Comparison of ENCODE assay signal across 8 mouse cellular contexts in the genomic region with DNA sequence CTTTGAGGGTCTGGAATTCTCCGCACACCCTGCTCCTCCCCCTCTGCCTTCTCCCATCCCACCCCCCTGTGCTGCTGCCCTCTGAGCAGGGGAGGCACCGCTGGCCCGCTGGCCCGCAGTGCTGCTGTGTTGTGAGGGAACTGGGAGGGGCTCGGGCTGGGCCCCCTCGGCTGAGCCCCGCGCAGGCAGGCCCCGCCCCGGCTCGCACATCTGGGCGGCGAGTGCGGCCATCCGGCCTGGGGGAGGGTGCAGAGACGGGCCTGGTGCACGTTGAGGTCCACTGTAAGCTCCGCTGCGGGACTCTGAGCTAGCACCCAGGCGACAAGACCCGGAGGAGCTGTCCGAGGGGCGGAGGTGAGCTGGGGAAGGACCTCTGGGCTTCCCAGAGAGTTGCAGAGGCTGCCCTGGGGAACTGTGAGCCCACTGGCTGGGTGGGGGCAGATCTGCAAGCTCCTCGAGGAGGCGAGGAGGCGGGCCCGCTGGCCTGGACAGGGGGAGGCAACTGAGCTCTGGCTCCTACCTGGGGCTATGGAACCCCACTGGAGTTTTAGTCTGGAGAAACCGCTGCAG. TPM values are rescaled to one million over a fixed set of nuclear protein-coding genes. Genes with fewer than 3 reads are reported as not detected.
DNase-seq lines count a peak whose midpoint lies in the region; ATAC-seq and TF ChIP-seq lines count a peak whose summit lies in the region.

A gene (plus strand): TSS at position 120 of the 570 bp plus-strand sequence.

- WGBS in embryonic facial prominence, embryonic 10.5 days: under 1% methylated on average over 28 of the region's 28 CpGs
- WGBS in kidney, adult 2 months: 5% methylated on average over 28 of the region's 28 CpGs
- WGBS in lung, embryonic 16.5 days: under 1% methylated on average over 27 of the region's 28 CpGs

- no peaks in the 10 kb centered on the region for H3K9me3 ChIP-seq in embryonic facial prominence, embryonic 10.5 days
- no peaks in the 10 kb centered on the region for H3K9me3 ChIP-seq in lung, embryonic 16.5 days (ENCODE audit: control insufficient read depth, low read length)

- peak; percentile 39 for DNase-seq in adipocyte (ENCODE audit: low spot score)
- DNase-seq in embryonic facial prominence, embryonic 10.5 days (ENCODE audit: low spot score): peak; percentile 91
- DNase-seq in heart, adult 9 months (ENCODE audit: low spot score in 2 of 2): peak; percentile 75 to 86
- DNase-seq in kidney, adult 2 months: peak; percentile 62
- DNase-seq in retina, embryonic 14.5 days (ENCODE audit: low spot score): peak; percentile 51
- DNase-seq in cerebellum, postnatal 4 days (ENCODE audit: low spot score in 2 of 2): no peak
- no peak for DNase-seq in left cerebral cortex, adult 8-10 months (ENCODE audit: low spot score in 2 of 2)

- peaks cover 21% of the 10 kb centered on the region for H3K27me3 ChIP-seq in embryonic facial prominence, embryonic 10.5 days (replicated peaks; ENCODE audit: low read depth, poor library complexity, severe bottlenecking)
- H3K27me3 ChIP-seq in kidney, adult 2 months (replicated peaks; ENCODE audit: control insufficient read depth, insufficient read depth, low read length): no peaks in the 10 kb centered on the region
- H3K27me3 ChIP-seq in lung, embryonic 16.5 days (ENCODE audit: control insufficient read depth, insufficient read depth, low read depth, low read length): no peaks in the 10 kb centered on the region

- H3K36me3 ChIP-seq in embryonic facial prominence, embryonic 10.5 days (replicated peaks): peaks cover 9% of the 10 kb centered on the region; the same call in 1 of the 2 replicates
- H3K36me3 ChIP-seq in kidney, adult 2 months (ENCODE audit: control insufficient read depth, insufficient read depth, low read length): no peaks in the 10 kb centered on the region
- H3K36me3 ChIP-seq in lung, embryonic 16.5 days (ENCODE audit: control insufficient read depth, insufficient read depth, low read length): no peaks in the 10 kb centered on the region

- peak within 1 kb of the TSS; percentile 77 for H3K9ac ChIP-seq in lung, embryonic 16.5 days (ENCODE audit: low read length)

- no peak for TF ChIP-seq POLR2A in kidney, adult 2 months (IDR thresholded peaks at IDR 0.05; ENCODE audit: low read depth, low read length)

- H3K4me3 ChIP-seq in embryonic facial prominence, embryonic 10.5 days: peak within 1 kb of the TSS; percentile 75
- peak within 1 kb of the TSS; percentile 60 for H3K4me3 ChIP-seq in kidney, adult 2 months (ENCODE audit: insufficient read depth, low read depth, low read length)
- peak within 1 kb of the TSS; percentile 56 for H3K4me3 ChIP-seq in lung, embryonic 16.5 days (ENCODE audit: low read length)

- peaks cover 43% of the 10 kb centered on the region for H3K4me1 ChIP-seq in embryonic facial prominence, embryonic 10.5 days
- H3K4me1 ChIP-seq in kidney, adult 2 months (ENCODE audit: control insufficient read depth, insufficient read depth, low read length): no peaks in the 10 kb centered on the region; the same call in 1 of the 2 replicates
- peaks cover 8% of the 10 kb centered on the region; the same call in 1 of the 2 replicates for H3K4me1 ChIP-seq in lung, embryonic 16.5 days (replicated peaks; ENCODE audit: control insufficient read depth, insufficient read depth, low read length)

- ATAC-seq in lung, embryonic 16.5 days (ENCODE audit: low read depth): peak; percentile 97

- H3K27ac ChIP-seq in embryonic facial prominence, embryonic 10.5 days (replicated peaks): peak within 1 kb of the TSS; percentile 96
- 0 out of 2 replicates have a peak within 1 kb of the TSS, but pooled peaks have one; percentile 22 for H3K27ac ChIP-seq in kidney, adult 2 months (ENCODE audit: insufficient read depth, low read depth, low read length)
- peak within 1 kb of the TSS; percentile 42 for H3K27ac ChIP-seq in lung, embryonic 16.5 days (ENCODE audit: low read length)

- H3K4me2 ChIP-seq in lung, embryonic 16.5 days (ENCODE audit: low read depth, low read length): peak within 1 kb of the TSS; percentile 70

- no peak for TF ChIP-seq CTCF in kidney, adult 2 months (conservative IDR thresholded peaks at IDR 0.05; ENCODE audit: insufficient read depth, insufficient read length, low read depth, low read length)

RNA-seq across cellular contexts. Expression of the gene that starts here (rescaled TPM):
- 9.7 and 14.1 TPM in 2 replicates for polyA plus RNA-seq in embryonic facial prominence, embryonic 10.5 days (2016; fragmentation: Nextera tagmentation; extraction: Ambion mirVana)
- polyA plus RNA-seq in kidney, adult 2 months (2012; rRNA removed): 7.8 and 8.4 TPM in 2 replicates
- 16.0 and 17.2 TPM in 2 replicates for polyA plus RNA-seq in lung, embryonic 16.5 days (2015; fragmentation: Nextera tagmentation; extraction: Ambion mirVana)
- total RNA-seq in left cerebral cortex, adult 8-10 months (2022): 1 to 10 TPM; 5.9 to 8.9 (median 8.3) TPM

Comparison
In these comparisons a context has a peak if more than half of its experiments do, and no peak if none do; other contexts are left out.
1. DNase-seq: peak in adipocyte (single experiment), embryonic facial prominence, embryonic 10.5 days (single experiment), heart, adult 9 months (2 of 2), kidney, adult 2 months (single experiment) and retina, embryonic 14.5 days (single experiment); none in cerebellum, postnatal 4 days (0 of 2) and left cerebral cortex, adult 8-10 months (0 of 2).
2. H3K27ac ChIP-seq: peak in every context shown above with its lines; median percentile 96 in embryonic facial prominence, embryonic 10.5 days; 42 in lung, embryonic 16.5 days; 22 in kidney, adult 2 months.
3. Peak in every context shown above with its lines, with median percentiles within 50 percentile points of each other: H3K4me3 ChIP-seq.